14 mouse cellular contexts compared by ENCODE assay signal in the genomic region with DNA sequence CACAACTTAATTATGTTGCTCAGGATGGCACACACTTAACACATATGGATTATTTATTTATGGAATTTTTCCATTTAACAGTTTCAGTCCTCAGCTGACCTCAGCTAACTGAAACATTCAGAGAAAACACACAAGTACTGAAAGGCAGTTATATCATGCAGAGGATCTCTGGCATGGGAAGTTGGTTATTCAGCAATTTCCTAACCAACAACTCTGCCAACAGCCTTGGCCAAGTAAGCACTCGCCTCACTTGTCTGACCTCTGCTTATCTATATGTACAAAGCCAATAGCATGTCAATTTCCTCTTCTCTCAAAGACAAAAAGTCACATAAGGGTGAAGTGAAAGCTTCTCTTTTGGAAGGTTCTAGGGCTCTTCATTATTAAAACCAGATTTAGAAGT.
"Had no signal": no experiment of that assay in that cellular context is flagged by ENCODE, and none has a peak within 500 bp of the region (broad histone marks: within the 10 kb centered on the region; RNA-seq: fewer than 3 reads in every experiment).

No protein-coding gene starts in this region.

- H3K4me1 ChIP-seq: lung, embryonic 15.5 days; midbrain, embryonic 13.5 days; midbrain, embryonic 15.5 days; neural tube, embryonic 12.5 days; stomach, embryonic 15.5 days had no signal

- DNase-seq: lung, adult 18-20 months; lung, postnatal 14 days; lung, postnatal 36 days; right cerebral cortex, postnatal 14 days; thymus, adult 2 months; thymus, postnatal 25 days; thymus, postnatal 4 days had no signal

- ATAC-seq: lung, postnatal 0 days; midbrain, embryonic 13.5 days; midbrain, embryonic 15.5 days had no signal

- H3K4me3 ChIP-seq: lung, embryonic 15.5 days; megakaryocyte, embryonic 14.5 days; midbrain, embryonic 13.5 days; midbrain, embryonic 15.5 days; neural tube, embryonic 12.5 days; stomach, embryonic 15.5 days had no signal
